Mouse (Mus musculus) ovary, postnatal 36 days (tissue): ENCODE data around the gene Dync1li2.

ENCODE experiments used
- DNase-seq: peaks from one replicate; pipeline ENCODE4 v3.0.0; 2022; ENCODE audit warnings: low spot score, mixed read lengths

The Dync1li2 gene

GRCm38 (mm10) chr8:104442299-104443124, at the start of gene Dync1li2:
Gene Dync1li2, minus strand, starts transcription at chr8:104443047.
- peak; percentile 94 for DNase-seq

GRCm38 (mm10) chr8:104479091-104479490, 36.2 kb upstream of the Dync1li2 start:
- no peak for DNase-seq

GRCm38 (mm10) chr8:104472465-104472864, 29.6 kb upstream of the Dync1li2 start:
- DNase-seq = no peak

- no peak for DNase-seq
Measured at GRCm38 (mm10) chr8:104467463-104467862, 24.6 kb upstream of the Dync1li2 start.

- no peak for DNase-seq
Measured at GRCm38 (mm10) chr8:104452177-104452576, 9.3 kb upstream of the Dync1li2 start.

GRCm38 (mm10) chr8:104448796-104449195, 5.9 kb upstream of the Dync1li2 start:
- no peak for DNase-seq

GRCm38 (mm10) chr8:104446016-104446415, 3.2 kb upstream of the Dync1li2 start:
- DNase-seq = no peak

GRCm38 (mm10) chr8:104445248-104445647, 2.4 kb upstream of the Dync1li2 start:
- no peak for DNase-seq

- no peak for DNase-seq
Measured at GRCm38 (mm10) chr8:104443125-104443679, 355 bp upstream of the Dync1li2 start.

- DNase-seq = no peak
Measured at GRCm38 (mm10) chr8:104441613-104442012, 1.2 kb downstream of the Dync1li2 start.

GRCm38 (mm10) chr8:104439461-104439860, 3.4 kb downstream of the Dync1li2 start:
- no peak for DNase-seq

- no peak for DNase-seq
Measured at GRCm38 (mm10) chr8:104437494-104438135, 5.2 kb downstream of the Dync1li2 start.

- no peak for DNase-seq
Measured at GRCm38 (mm10) chr8:104436591-104436990, 6.3 kb downstream of the Dync1li2 start.

- peak; percentile 91 for DNase-seq
Measured at GRCm38 (mm10) chr8:104436038-104436437, 6.8 kb downstream of the Dync1li2 start.

- DNase-seq = no peak
Measured at GRCm38 (mm10) chr8:104434826-104435354, 8.0 kb downstream of the Dync1li2 start.

GRCm38 (mm10) chr8:104434275-104434674, 8.6 kb downstream of the Dync1li2 start:
- peak; percentile 37 for DNase-seq

GRCm38 (mm10) chr8:104433191-104433842, 9.5 kb downstream of the Dync1li2 start:
- DNase-seq = no peak

- no peak for DNase-seq
Measured at GRCm38 (mm10) chr8:104432656-104433055, 10.2 kb downstream of the Dync1li2 start.

- DNase-seq = no peak
Measured at GRCm38 (mm10) chr8:104430230-104430629, 12.6 kb downstream of the Dync1li2 start.

GRCm38 (mm10) chr8:104427703-104428102, 15.1 kb downstream of the Dync1li2 start:
- no peak for DNase-seq

- DNase-seq = no peak
Measured at GRCm38 (mm10) chr8:104422313-104422712, 20.5 kb downstream of the Dync1li2 start.

GRCm38 (mm10) chr8:104416022-104416421, 26.8 kb downstream of the Dync1li2 start:
- no peak for DNase-seq
